Mouse (Mus musculus) C2C12 (cell line): Measurements from ENCODE around the gene Tsc2.

ENCODE experiments used
- CEBPB ChIP-seq: IDR thresholded peaks from one replicate; pipeline ENCODE4 v1.6.1; 2011; ENCODE audit warnings: low read depth, mild to moderate bottlenecking, control low read depth, moderate library complexity
- CTCF ChIP-seq: IDR thresholded peaks from one replicate; pipeline ENCODE4 v1.5.1; 2011; ENCODE audit not compliant: control insufficient read depth, insufficient read depth, insufficient read length
- FOSL1 ChIP-seq: IDR thresholded peaks from one replicate; pipeline ENCODE4 v1.8.0; 2011; ENCODE audit warnings: mild to moderate bottlenecking, low read length; ENCODE audit not compliant: poor library complexity, insufficient read depth, severe bottlenecking
- MAX ChIP-seq: IDR thresholded peaks from one replicate; pipeline ENCODE4 v1.6.1; 2011; ENCODE audit warnings: mild to moderate bottlenecking, control low read depth
- MYOD1 ChIP-seq: IDR thresholded peaks from one replicate; pipeline ENCODE4 v1.6.1; 2011; ENCODE audit warnings: low read depth; ENCODE audit not compliant: control insufficient read depth, insufficient read length
- MYOG ChIP-seq: IDR thresholded peaks from one replicate; pipeline ENCODE4 v1.6.1; 2011; ENCODE audit not compliant: control insufficient read depth, insufficient read length; ENCODE audit errors: extremely low read depth
- USF1 ChIP-seq: IDR thresholded peaks from one replicate; pipeline ENCODE4 v1.6.1; 2011; ENCODE audit warnings: low read depth, mild to moderate bottlenecking, control low read depth, moderate library complexity

DNA sequence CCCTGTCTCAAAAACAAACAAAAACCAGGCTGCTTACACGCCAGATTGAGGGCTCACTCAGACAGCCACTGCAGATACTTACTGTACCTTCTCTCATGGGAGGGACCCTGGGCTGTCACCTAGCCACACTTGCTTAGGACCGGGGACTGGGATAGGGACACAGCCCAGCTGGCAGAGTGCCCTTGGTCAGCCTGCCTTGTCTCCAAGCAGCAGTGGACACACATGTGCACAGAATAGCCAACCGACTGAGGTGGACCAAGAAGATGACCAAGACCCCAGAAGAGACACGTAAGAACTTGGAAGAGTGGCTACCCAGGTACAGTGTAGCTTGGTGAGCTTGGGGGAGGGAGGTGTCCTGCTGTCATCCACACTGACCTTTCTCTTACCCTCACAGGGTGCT lies 5.8 kb upstream of the Tsc2 start:
- TF ChIP-seq CTCF, result no peak
- TF ChIP-seq MAX, result no peak
- TF ChIP-seq USF1, result no peak
- no peak for TF ChIP-seq MYOD1
- no peak for TF ChIP-seq CEBPB
- no peak for TF ChIP-seq FOSL1
- no peak for TF ChIP-seq MYOG
